Mouse (Mus musculus) kidney, embryonic 15.5 days (tissue): ENCODE data around the gene Rfx8. TPM values are rescaled to one million over a fixed set of nuclear protein-coding genes. Genes with fewer than 3 reads are reported as not detected.

Experiments
- ATAC-seq: fragments of 200-750 bp; cut with Nextera tagmentation; replicated peaks from 2 replicates; pipeline ENCODE4 v1.8.0; 2017; ENCODE audit warnings: moderate TSS enrichment; ENCODE audit not compliant: low FRiP score
- H3K27ac ChIP-seq: fragments of 300-500 bp; sonication (generic); 2 replicates; pipeline ENCODE4 v1.5.1; 2015; ENCODE audit warnings: mild to moderate bottlenecking, inconsistent platforms
- H3K27me3 ChIP-seq: fragments of 300-500 bp; sonication (generic); 2 replicates; pipeline ENCODE4 v1.6.1; 2015; ENCODE audit warnings: inconsistent platforms
- H3K36me3 ChIP-seq: fragments of 300-500 bp; sonication (generic); 2 replicates; pipeline ENCODE4 v1.6.1; 2015; ENCODE audit warnings: inconsistent platforms
- H3K4me1 ChIP-seq: fragments of 300-500 bp; sonication (generic); 2 replicates; pipeline ENCODE4 v1.6.1; 2015; ENCODE audit warnings: inconsistent platforms
- H3K4me2 ChIP-seq: fragments of 300-500 bp; sonication (generic); 2 replicates; pipeline ENCODE4 v1.6.1; 2015; ENCODE audit warnings: moderate library complexity, mild to moderate bottlenecking, inconsistent platforms
- H3K4me3 ChIP-seq: fragments of 300-500 bp; sonication (generic); replicated peaks from 2 replicates; pipeline ENCODE4 v1.5.1; 2015; ENCODE audit warnings: mild to moderate bottlenecking, inconsistent platforms
- H3K9ac ChIP-seq: fragments of 300-500 bp; sonication (generic); 2 replicates; pipeline ENCODE4 v1.6.1; 2015; ENCODE audit warnings: mild to moderate bottlenecking, inconsistent platforms
- H3K9me3 ChIP-seq: fragments of 300-500 bp; sonication (generic); replicated peaks from 2 replicates; pipeline ENCODE4 v1.6.1; 2016; ENCODE audit warnings: inconsistent platforms
- WGBS: fragments of 180-500 bp; shearing (Covaris S2); methylation state at CpG from one replicate; pipeline ENCODE4 v1.1.7; 2015; ENCODE audit warnings: mixed read lengths; 5-methylcytosine and 5-hydroxymethylcytosine counted together
- polyA plus RNA-seq: library from polyadenylated mRNA; unstranded; fragments of >200 nt; fragmentation: Nextera tagmentation; extraction: Ambion mirVana; gene quantifications from 2 replicates; pipeline ENCODE4 v1.2.1, GENCODE M21; 2015

Rfx8 gene
- polyA plus RNA-seq, 1 experiment from 2014 or later, result 0.51 TPM

GRCm38 (mm10) chr1:39636660-39637059, 84.1 kb downstream of the Rfx8 start:
- H3K27ac ChIP-seq, result no peak overlapping the region
- WGBS, result 3% methylated on average over 5 of the region's 5 CpGs
- peak; percentile 69 for ATAC-seq

GRCm38 (mm10) chr1:39636196-39636595, 84.6 kb downstream of the Rfx8 start:
- no peak overlapping the region for H3K4me2 ChIP-seq
- no peak overlapping the region for H3K27ac ChIP-seq
- WGBS, result 38% methylated on average over 5 of the region's 5 CpGs
- H3K9me3 ChIP-seq, result no peaks in the 10 kb centered on the region
- H3K9ac ChIP-seq, result no peak overlapping the region
- H3K4me1 ChIP-seq, result peaks cover 8% of the 10 kb centered on the region; the same call in 1 of the 2 replicates
- H3K27me3 ChIP-seq, result peaks cover 3% of the 10 kb centered on the region; the same call in 1 of the 2 replicates
- no peak for ATAC-seq
- H3K36me3 ChIP-seq, result no peaks in the 10 kb centered on the region
- H3K4me3 ChIP-seq, result no peak overlapping the region

More at GRCm38 (mm10) chr1:39636660-39637059, 84.1 kb downstream of the Rfx8 start:
- Histone ChIP-seq H3K4me1 (peaks cover 8% of the 10 kb centered on the region; the same call in 1 of the 2 replicates), H3K9ac (no peak overlapping the region), H3K9me3 (no peaks in the 10 kb centered on the region; the same call in 1 of the 2 replicates), H3K4me2 (no peak overlapping the region), H3K36me3 (no peaks in the 10 kb centered on the region), H3K27me3 (peaks cover 3% of the 10 kb centered on the region; the same call in 1 of the 2 replicates), H3K4me3 (no peak overlapping the region)

GRCm38 (mm10) chr1:39628606-39629005, 92.2 kb downstream of the Rfx8 start:
- Histone ChIP-seq H3K27ac (no peak overlapping the region), H3K9me3 (no peaks in the 10 kb centered on the region), H3K27me3 (peaks cover 3% of the 10 kb centered on the region; the same call in 1 of the 2 replicates), H3K4me3 (no peak overlapping the region), H3K36me3 (no peaks in the 10 kb centered on the region), H3K9ac (no peak overlapping the region), H3K4me1 (no peaks in the 10 kb centered on the region), H3K4me2 (no peak overlapping the region)
- ATAC-seq, result no peak
- WGBS, result 79% methylated on average over 9 of the region's 9 CpGs

DNA sequence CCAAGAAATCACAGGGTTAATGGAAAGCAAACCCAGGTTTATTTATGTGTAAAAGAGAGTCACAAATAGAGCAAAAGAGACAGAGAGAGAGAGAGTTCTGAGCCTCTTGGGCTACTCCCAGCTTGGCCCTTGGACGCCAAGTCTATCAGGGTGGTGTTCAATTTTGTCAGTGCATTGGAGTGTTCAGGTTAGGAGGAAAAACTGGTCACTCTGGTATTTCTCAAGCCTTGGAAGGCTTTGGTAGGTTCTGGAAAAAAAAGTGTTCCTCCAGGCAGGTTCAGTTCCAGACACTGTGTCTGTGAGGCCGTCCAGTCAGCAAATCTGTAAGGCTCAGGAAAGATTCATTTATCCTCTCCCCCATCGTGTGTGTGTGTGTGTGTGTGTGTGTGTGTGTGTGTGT, 95.3 kb downstream of the Rfx8 start:
- Histone ChIP-seq H3K4me2 (no peak overlapping the region), H3K9ac (no peak overlapping the region), H3K27me3 (no peaks in the 10 kb centered on the region), H3K4me1 (no peaks in the 10 kb centered on the region), H3K9me3 (no peaks in the 10 kb centered on the region; the same call in 1 of the 2 replicates), H3K4me3 (no peak overlapping the region), H3K27ac (no peak overlapping the region), H3K36me3 (no peaks in the 10 kb centered on the region)
- WGBS, result 47% methylated on average over 3 of the region's 3 CpGs
- ATAC-seq, result no peak

GRCm38 (mm10) chr1:39623729-39624128, 97.1 kb downstream of the Rfx8 start:
- ATAC-seq, result no peak

DNA sequence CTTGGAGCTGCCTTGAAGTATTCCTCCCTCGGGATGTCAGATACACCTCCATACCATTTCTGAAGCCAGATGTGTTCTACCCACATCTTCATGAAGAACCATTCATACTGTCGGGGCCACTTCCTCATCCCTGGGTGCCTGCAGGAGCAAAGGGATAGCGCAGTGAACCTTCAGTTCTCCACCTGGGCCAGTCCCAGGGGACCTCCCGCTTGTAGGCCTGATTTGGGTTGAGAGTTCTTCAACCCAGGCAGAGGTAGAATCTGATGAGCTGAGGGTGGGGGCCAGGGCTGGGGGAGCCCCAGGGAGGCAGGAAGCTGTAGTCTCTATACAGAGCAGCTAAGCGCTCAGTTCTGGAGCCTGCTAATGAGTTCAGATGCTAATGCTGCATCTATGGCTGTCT, 97.7 kb downstream of the Rfx8 start:
- Histone ChIP-seq H3K4me2 (no peak overlapping the region), H3K36me3 (no peaks in the 10 kb centered on the region), H3K27me3 (no peaks in the 10 kb centered on the region), H3K9me3 (no peaks in the 10 kb centered on the region; the same call in 1 of the 2 replicates), H3K9ac (no peak overlapping the region), H3K27ac (no peak overlapping the region), H3K4me1 (peaks cover 10% of the 10 kb centered on the region), H3K4me3 (no peak overlapping the region)
- ATAC-seq, result no peak
- 89% methylated on average over 5 of the region's 5 CpGs for WGBS

More at GRCm38 (mm10) chr1:39623729-39624128, 97.1 kb downstream of the Rfx8 start:
- H3K9ac ChIP-seq, result no peak overlapping the region
- no peaks in the 10 kb centered on the region for H3K36me3 ChIP-seq
- no peaks in the 10 kb centered on the region; the same call in 1 of the 2 replicates for H3K9me3 ChIP-seq
- no peaks in the 10 kb centered on the region for H3K27me3 ChIP-seq
- H3K4me2 ChIP-seq, result no peak overlapping the region
- no peak overlapping the region for H3K4me3 ChIP-seq
- H3K4me1 ChIP-seq, result peaks cover 6% of the 10 kb centered on the region
- no peak overlapping the region for H3K27ac ChIP-seq
- WGBS, result 59% methylated on average over 1 of the region's 1 CpGs

DNA sequence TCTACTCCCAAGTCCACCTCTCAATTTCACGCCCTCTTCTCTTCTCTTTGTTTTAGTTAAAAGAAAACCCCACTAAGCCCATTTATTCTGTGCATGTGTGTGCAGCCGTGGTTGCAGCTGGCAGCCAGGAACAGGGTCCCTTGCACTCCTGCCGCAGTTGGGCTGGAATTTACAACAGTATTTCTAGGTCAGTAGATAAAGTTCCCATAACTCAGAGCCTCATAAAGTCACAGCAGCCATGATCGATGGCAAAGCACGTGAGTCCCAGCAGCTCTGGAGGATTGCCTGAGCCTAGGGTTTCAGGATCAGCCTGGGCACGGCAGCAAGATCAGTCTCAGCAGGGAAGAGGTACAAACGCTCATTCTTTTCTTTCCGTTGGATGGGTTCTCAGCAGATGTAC, 102.3 kb downstream of the Rfx8 start:
- Histone ChIP-seq H3K4me3 (no peak overlapping the region), H3K9ac (no peak overlapping the region), H3K4me2 (peak overlapping the region; percentile 16; the same call in 1 of the 2 replicates), H3K9me3 (no peaks in the 10 kb centered on the region; the same call in 1 of the 2 replicates), H3K36me3 (no peaks in the 10 kb centered on the region), H3K27me3 (no peaks in the 10 kb centered on the region), H3K27ac (0 out of 2 replicates have a peak overlapping the region, but pooled peaks have one; percentile 22), H3K4me1 (peaks cover 25% of the 10 kb centered on the region)
- 18% methylated on average over 8 of the region's 8 CpGs for WGBS
- 0 out of 2 replicates have a peak, but pooled peaks have one; percentile 43 for ATAC-seq

DNA sequence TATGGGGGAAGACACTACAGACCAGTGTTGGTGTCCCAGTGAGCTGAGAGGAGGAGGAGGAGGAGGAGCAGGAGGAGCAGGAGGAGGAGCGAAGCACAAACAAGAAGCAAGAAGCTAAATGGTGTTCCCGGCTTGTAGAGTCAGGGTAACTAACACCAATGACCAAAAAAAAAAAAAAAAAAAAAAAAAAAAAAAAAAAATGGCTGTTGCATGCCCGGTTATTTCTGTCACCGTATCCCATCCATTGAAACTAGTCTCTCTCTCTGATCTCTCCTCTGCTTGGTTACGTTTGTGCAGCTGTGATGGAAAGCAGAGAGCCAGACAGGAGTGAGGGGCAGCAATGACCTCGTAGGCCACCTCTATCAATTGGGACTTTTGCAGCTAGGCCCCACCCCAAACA, 105.3 kb downstream of the Rfx8 start:
- Histone ChIP-seq H3K9ac (no peak overlapping the region), H3K4me2 (no peak overlapping the region), H3K27ac (no peak overlapping the region), H3K27me3 (no peaks in the 10 kb centered on the region), H3K36me3 (no peaks in the 10 kb centered on the region), H3K4me3 (no peak overlapping the region), H3K9me3 (no peaks in the 10 kb centered on the region; the same call in 1 of the 2 replicates), H3K4me1 (peaks cover 33% of the 10 kb centered on the region)
- no peak for ATAC-seq
- 70% methylated on average over 6 of the region's 6 CpGs for WGBS

Other genes starting within 250 kb of the Rfx8 start
- gene Tbc1d8, start 242.2 kb downstream of the Rfx8 start, polyA plus RNA-seq, result 9.9 and 10.4 TPM in 2 replicates
- 24.2 and 24.4 TPM in 2 replicates for gene Cnot11, start 186.0 kb downstream of the Rfx8 start, polyA plus RNA-seq
- gene Rnf149, start 143.6 kb downstream of the Rfx8 start, polyA plus RNA-seq, result 31.9 and 33.3 TPM in 2 replicates
- 0.08 and 0.18 TPM in 2 replicates for gene Creg2, start 69.5 kb downstream of the Rfx8 start, polyA plus RNA-seq
- not detected in 2 replicates for gene Gm3646, start 84.3 kb upstream of the Rfx8 start, polyA plus RNA-seq
- 31.0 and 33.5 TPM in 2 replicates for gene Map4k4, start 179.9 kb upstream of the Rfx8 start, polyA plus RNA-seq